Mouse (Mus musculus): ENCODE results near the gene Fuom.

The Fuom gene

GRCm38 (mm10) chr7:140057413-140058407 is 44.5 kb downstream of the Fuom start:
- DNase-seq (ENCODE audit: low spot score in 2 of 2): no peak

- DNase-seq (ENCODE audit: low spot score in 2 of 2): no peak
Observed at GRCm38 (mm10) chr7:140054124-140054523, 48.1 kb downstream of the Fuom start.

DNA sequence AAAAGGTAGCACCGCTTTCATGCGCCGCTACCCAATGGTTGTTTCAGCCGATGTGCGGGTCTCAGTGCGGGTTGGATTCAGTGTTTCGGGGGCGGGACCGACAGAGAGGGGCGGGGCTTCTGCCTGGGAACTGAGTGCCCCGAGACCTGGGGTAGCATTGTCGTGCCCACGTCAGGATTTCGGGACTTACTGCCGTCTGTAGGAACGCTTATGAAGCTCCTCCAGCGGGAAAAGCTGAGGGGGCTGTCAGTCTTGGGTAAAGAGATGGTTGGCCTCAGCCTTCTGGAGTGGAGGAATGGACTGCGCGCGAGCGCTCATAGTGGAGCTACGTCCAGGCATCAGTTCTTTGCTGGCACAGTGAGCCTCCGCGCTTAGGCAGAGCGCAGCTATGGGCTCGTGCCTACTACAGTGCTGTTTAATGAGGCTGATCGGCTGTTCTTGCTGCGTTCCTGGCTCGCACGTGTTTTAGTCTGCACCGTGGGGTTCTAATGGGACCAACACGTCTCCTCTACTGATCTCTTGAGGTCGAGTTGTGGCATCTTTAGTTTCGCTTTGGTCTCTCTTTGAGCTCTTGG is 53.0 kb downstream of the Fuom start:
- no peak for DNase-seq (ENCODE audit: low spot score in 2 of 2)

GRCm38 (mm10) chr7:140048361-140049114 is 53.7 kb downstream of the Fuom start, which contains the start of gene Msx3:
Gene Msx3 (minus strand): TSS chr7:140049089.
- DNase-seq (ENCODE audit: low spot score in 2 of 2): no peak

DNA sequence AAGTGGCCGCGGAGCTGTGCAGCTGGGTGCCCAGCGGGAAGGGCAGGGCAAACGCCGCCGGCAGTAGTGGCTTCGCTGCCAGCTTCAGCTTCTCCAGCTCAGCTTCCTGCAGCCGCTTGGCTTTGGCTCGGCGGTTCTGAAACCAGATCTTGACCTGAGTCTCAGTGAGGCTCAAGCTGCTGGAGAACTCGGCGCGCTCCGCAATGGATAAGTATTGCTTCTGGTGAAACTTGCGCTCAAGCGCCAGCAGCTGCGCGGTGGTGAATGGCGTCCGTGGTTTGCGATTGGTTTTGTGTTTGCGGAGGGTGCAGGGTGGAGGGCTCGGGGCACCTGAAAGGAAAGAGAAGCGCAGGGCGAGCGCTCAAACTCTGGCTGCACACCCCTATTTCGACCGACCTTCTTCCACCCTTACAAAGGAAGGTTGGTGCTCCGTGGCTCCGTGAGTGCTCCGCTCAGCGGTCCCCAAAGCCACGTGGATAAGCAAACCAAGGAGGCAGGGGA is 54.4 kb downstream of the Fuom start:
- DNase-seq (ENCODE audit: low spot score in 2 of 2): no peak

All from frontal cortex, postnatal 14 days (tissue).